Mouse (Mus musculus) hindbrain, embryonic 10.5 days (tissue): ENCODE results near the gene Mpeg1. TPM values are rescaled to one million over a fixed set of nuclear protein-coding genes. Genes with fewer than 3 reads are reported as not detected.

Experiments used
- DNase-seq: peaks from one replicate; pipeline ENCODE4 v3.0.0-alpha.2; 2017; ENCODE audit warnings: low spot score
- H3K27ac ChIP-seq: fragments of 300-500 bp; sonication (generic); 2 replicates; pipeline ENCODE4 v1.5.1; 2016; ENCODE audit warnings: mild to moderate bottlenecking, moderate library complexity
- H3K27me3 ChIP-seq: fragments of 300-500 bp; sonication (generic); 2 replicates; pipeline ENCODE4 v1.6.1; 2016; ENCODE audit warnings: mild to moderate bottlenecking; ENCODE audit not compliant: poor library complexity, insufficient read depth, severe bottlenecking
- H3K36me3 ChIP-seq: fragments of 300-500 bp; sonication (generic); 2 replicates; pipeline ENCODE4 v1.6.1; 2016; ENCODE audit warnings: mild to moderate bottlenecking, moderate library complexity
- H3K4me1 ChIP-seq: fragments of 300-500 bp; sonication (generic); replicated peaks from 2 replicates; pipeline ENCODE4 v1.6.1; 2016; ENCODE audit warnings: mild to moderate bottlenecking
- H3K4me3 ChIP-seq: fragments of 300-500 bp; sonication (generic); 2 replicates; pipeline ENCODE4 v1.5.1; 2016; ENCODE audit warnings: mild to moderate bottlenecking, moderate library complexity
- H3K9me3 ChIP-seq: fragments of 300-500 bp; sonication (generic); 2 replicates; pipeline ENCODE4 v1.6.1; 2016; ENCODE audit warnings: mild to moderate bottlenecking, moderate library complexity
- WGBS: fragments of 180-500 bp; shearing (Covaris S2); methylation state at CpG from one replicate; pipeline ENCODE4 v1.1.7; 2016; 5-methylcytosine and 5-hydroxymethylcytosine counted together
- polyA plus RNA-seq: library from polyadenylated mRNA; unstranded; fragments of >200 nt; fragmentation: Nextera tagmentation; extraction: Ambion mirVana; gene quantifications from 2 replicates; pipeline ENCODE4 v1.2.1, GENCODE M21; 2016

Mpeg1 gene
- polyA plus RNA-seq, 1 experiment from 2014 or later: 0.24 TPM

- no peak for DNase-seq
- Histone ChIP-seq H3K9me3 (no peaks in the 10 kb centered on the region), H3K36me3 (no peaks in the 10 kb centered on the region), H3K4me3 (no peak overlapping the region), H3K27me3 (no peaks in the 10 kb centered on the region), H3K27ac (no peak overlapping the region), H3K4me1 (no peaks in the 10 kb centered on the region)
- 84% methylated on average over 4 of the region's 4 CpGs for WGBS
Observed at GRCm38 (mm10) chr19:12442560-12442959, 18.0 kb upstream of the Mpeg1 start.

DNA sequence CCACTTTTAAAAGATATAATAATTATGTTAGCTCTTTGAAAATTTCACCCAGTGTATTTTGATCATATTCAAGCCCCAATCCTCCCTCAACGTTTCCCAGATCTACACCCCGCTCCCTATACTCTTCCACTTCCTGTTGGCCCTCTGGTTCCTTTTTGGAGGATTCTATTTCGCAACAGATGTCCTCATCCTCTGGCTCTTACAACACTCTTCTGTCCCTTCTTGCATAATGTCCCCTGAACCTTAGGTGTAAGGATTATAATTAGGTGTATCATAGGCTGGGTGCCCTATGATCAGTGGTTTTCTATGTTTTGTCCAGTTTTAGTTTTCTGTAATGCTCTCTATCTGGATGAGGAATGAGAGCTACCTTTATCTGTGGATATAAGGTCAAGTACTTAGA lies 15.6 kb upstream of the Mpeg1 start:
- no peaks in the 10 kb centered on the region for H3K36me3 ChIP-seq
- H3K4me1 ChIP-seq: no peaks in the 10 kb centered on the region
- 86% methylated on average over 3 of the region's 3 CpGs for WGBS
- no peak overlapping the region for H3K4me3 ChIP-seq
- no peaks in the 10 kb centered on the region for H3K27me3 ChIP-seq
- H3K27ac ChIP-seq: no peak overlapping the region
- no peaks in the 10 kb centered on the region for H3K9me3 ChIP-seq
- no peak for DNase-seq

DNA sequence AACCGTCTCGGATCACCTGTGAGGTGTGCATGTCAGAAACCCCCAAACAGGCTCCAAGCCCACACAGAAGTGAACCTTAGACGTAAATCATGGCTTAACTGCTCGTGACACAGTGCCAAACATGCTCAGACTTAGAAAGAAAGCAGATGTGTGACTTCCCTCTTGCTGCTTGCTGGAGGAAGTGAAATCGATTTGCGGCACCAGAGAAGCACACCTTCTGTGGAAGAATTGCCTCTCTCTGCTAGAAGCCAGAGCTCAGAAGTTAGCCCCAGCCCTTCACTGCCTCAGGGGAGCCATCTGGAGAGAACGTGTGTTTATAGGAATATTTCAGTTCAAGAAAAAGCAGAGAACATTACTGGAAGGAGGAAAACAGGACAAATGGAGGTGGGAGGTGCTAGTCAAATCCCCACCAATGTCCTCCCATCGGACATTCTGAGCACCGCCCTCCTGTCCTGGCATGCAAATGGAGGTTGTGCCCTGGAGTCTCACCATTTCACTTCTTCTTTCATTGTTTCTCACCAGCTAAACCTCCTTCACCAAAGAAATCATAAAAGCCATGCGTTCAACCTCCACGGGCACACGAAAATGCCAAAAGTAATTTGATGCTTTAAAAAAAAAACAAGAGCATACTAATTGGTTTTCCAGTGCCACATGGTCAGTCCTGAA lies 3.0 kb upstream of the Mpeg1 start:
- Histone ChIP-seq H3K36me3 (no peaks in the 10 kb centered on the region), H3K4me3 (no peak overlapping the region), H3K27me3 (no peaks in the 10 kb centered on the region), H3K9me3 (no peaks in the 10 kb centered on the region), H3K27ac (no peak overlapping the region), H3K4me1 (no peaks in the 10 kb centered on the region)
- 88% methylated on average over 12 of the region's 12 CpGs for WGBS
- DNase-seq: no peak

DNA sequence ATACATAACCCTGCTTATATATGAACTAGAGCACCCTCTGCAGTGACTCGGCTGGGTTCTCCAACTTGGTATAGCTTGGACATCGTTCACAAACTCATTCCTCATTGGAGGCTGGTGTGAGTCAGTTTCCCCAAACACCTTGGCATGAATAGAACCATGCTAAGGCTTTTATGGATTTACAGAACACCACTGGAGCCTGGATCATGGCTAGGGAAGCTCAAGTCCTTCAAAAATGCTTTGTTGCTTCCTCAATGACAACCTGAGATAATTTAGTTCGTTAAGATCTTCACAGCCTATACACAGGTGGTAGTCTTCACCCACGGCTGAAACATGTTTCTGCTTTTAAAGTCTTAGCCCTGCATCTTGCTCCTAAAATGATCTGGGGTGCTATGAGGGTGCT lies 1.1 kb upstream of the Mpeg1 start:
- 84% methylated on average over 4 of the region's 4 CpGs for WGBS
- no peaks in the 10 kb centered on the region for H3K27me3 ChIP-seq

GRCm38 (mm10) chr19:12462851-12463721 lies 2.5 kb downstream of the Mpeg1 start:
- Histone ChIP-seq H3K27ac (peak overlapping the region; percentile 8; the same call in 1 of the 2 replicates), H3K27me3 (no peaks in the 10 kb centered on the region), H3K9me3 (no peaks in the 10 kb centered on the region), H3K4me3 (no peak overlapping the region), H3K36me3 (peaks cover 35% of the 10 kb centered on the region), H3K4me1 (peaks cover 10% of the 10 kb centered on the region; the same call in 1 of the 2 replicates)
- WGBS: 66% methylated on average over 7 of the region's 7 CpGs
- peak; percentile 2 for DNase-seq

More for the DNA sequence above, 1.1 kb upstream of the Mpeg1 start:
- Histone ChIP-seq H3K4me1 (peaks cover 4% of the 10 kb centered on the region; the same call in 1 of the 2 replicates), H3K36me3 (peaks cover under 1% of the 10 kb centered on the region; the same call in 1 of the 2 replicates), H3K9me3 (no peaks in the 10 kb centered on the region), H3K4me3 (no peak overlapping the region), H3K27ac (no peak overlapping the region)
- DNase-seq: no peak

GRCm38 (mm10) chr19:12463722-12464035 lies 3.1 kb downstream of the Mpeg1 start:
- no peak overlapping the region for H3K4me3 ChIP-seq
- H3K4me1 ChIP-seq: peaks cover 10% of the 10 kb centered on the region; the same call in 1 of the 2 replicates
- peaks cover 41% of the 10 kb centered on the region for H3K36me3 ChIP-seq
- peak; percentile 3 for DNase-seq
- 0 out of 2 replicates have a peak overlapping the region, but pooled peaks have one; percentile 8 for H3K27ac ChIP-seq
- no peaks in the 10 kb centered on the region for H3K9me3 ChIP-seq
- H3K27me3 ChIP-seq: no peaks in the 10 kb centered on the region
- WGBS: 52% methylated on average over 1 of the region's 1 CpGs

DNA sequence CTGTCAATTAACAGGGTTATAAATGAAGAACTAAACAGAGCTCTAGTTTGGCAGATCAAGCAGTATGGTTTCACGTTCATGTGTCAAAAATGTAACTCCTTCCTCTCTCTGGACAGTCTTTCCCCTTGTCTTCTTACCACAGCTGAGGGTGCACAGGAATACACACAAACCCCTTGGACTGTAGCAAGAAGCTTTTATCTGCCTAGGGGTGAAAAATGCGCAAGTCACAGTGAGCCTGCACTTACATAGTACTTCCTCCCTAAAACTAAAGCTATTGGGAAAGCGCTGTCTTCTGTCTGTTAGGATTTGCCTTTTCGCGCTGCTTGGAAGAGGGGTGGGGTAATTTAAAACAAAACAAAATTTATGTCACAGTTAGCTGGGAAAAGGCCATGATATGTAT lies 3.5 kb downstream of the Mpeg1 start:
- peaks cover 45% of the 10 kb centered on the region for H3K36me3 ChIP-seq
- WGBS: 83% methylated on average over 5 of the region's 5 CpGs
- DNase-seq: peak; percentile 2

GRCm38 (mm10) chr19:12464674-12465073 lies 4.1 kb downstream of the Mpeg1 start:
- DNase-seq: peak; percentile 2
- WGBS: 85% methylated on average over 4 of the region's 4 CpGs
- no peak overlapping the region for H3K4me3 ChIP-seq

More for the DNA sequence above, 3.5 kb downstream of the Mpeg1 start:
- Histone ChIP-seq H3K9me3 (no peaks in the 10 kb centered on the region), H3K4me3 (no peak overlapping the region), H3K27ac (peak overlapping the region; percentile 45; the same call in 1 of the 2 replicates), H3K4me1 (peaks cover 10% of the 10 kb centered on the region; the same call in 1 of the 2 replicates), H3K27me3 (no peaks in the 10 kb centered on the region)

GRCm38 (mm10) chr19:12465530-12466144 lies 5.1 kb downstream of the Mpeg1 start:
- DNase-seq: peak; percentile 2
- WGBS: 96% methylated on average over 10 of the region's 10 CpGs
- Histone ChIP-seq H3K27ac (no peak overlapping the region), H3K27me3 (no peaks in the 10 kb centered on the region), H3K4me3 (no peak overlapping the region), H3K9me3 (no peaks in the 10 kb centered on the region), H3K36me3 (peaks cover 60% of the 10 kb centered on the region), H3K4me1 (peaks cover 10% of the 10 kb centered on the region; the same call in 1 of the 2 replicates)

More at GRCm38 (mm10) chr19:12464674-12465073, 4.1 kb downstream of the Mpeg1 start:
- Histone ChIP-seq H3K27ac (no peak overlapping the region), H3K36me3 (peaks cover 51% of the 10 kb centered on the region), H3K27me3 (no peaks in the 10 kb centered on the region), H3K4me1 (peaks cover 10% of the 10 kb centered on the region; the same call in 1 of the 2 replicates), H3K9me3 (no peaks in the 10 kb centered on the region)

GRCm38 (mm10) chr19:12466204-12466603 lies 5.6 kb downstream of the Mpeg1 start:
- WGBS: 39% methylated on average over 7 of the region's 7 CpGs
- H3K27ac ChIP-seq: peak overlapping the region; percentile 56; the same call in 1 of the 2 replicates
- no peak overlapping the region for H3K4me3 ChIP-seq
- DNase-seq: peak; percentile 51
- H3K27me3 ChIP-seq: no peaks in the 10 kb centered on the region
- no peaks in the 10 kb centered on the region for H3K9me3 ChIP-seq
- H3K36me3 ChIP-seq: peaks cover 66% of the 10 kb centered on the region
- peaks cover 10% of the 10 kb centered on the region; the same call in 1 of the 2 replicates for H3K4me1 ChIP-seq

DNA sequence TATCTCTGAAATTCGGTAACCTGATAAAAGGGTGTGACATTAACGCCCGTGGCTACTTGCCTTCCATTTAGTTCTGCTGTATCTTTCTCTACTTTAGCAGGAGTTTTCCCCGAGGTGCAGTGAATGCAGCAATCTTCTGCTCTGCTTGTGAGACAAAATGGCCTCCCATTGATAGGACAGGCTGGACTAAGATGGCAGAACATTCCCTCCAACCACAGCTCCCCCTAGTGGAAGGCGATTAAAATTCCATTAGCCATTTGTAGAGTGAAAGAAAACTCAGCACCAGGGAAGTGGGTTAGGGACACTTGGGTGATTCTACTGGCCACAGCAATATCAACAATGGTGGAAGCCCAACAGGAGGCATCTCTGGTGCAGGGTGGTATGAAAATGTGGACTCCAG lies 6.9 kb downstream of the Mpeg1 start:
- H3K4me1 ChIP-seq: peaks cover 10% of the 10 kb centered on the region; the same call in 1 of the 2 replicates
- peak; percentile 50 for DNase-seq
- no peak overlapping the region for H3K4me3 ChIP-seq
- H3K36me3 ChIP-seq: peaks cover 78% of the 10 kb centered on the region
- H3K9me3 ChIP-seq: no peaks in the 10 kb centered on the region
- no peak overlapping the region for H3K27ac ChIP-seq
- H3K27me3 ChIP-seq: no peaks in the 10 kb centered on the region
- 88% methylated on average over 5 of the region's 5 CpGs for WGBS

DNA sequence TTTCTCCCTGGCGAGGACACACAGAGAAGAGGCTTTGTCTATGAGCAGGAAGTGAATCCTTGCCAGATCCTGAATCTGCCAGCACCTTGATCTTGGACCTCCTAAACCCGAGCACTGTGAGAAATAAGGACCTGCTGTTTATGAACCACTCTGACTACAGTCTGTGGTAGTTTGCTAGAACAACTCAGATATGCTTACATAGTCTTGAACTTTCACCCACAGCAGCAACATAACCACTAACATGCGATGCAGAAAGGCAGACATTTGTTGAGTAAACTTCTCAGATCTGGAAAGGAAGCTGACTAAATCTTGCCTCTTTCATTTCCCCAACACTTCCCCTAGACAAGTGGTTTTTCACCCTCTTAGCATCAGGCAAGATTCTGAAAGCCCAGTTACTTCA lies 11.3 kb downstream of the Mpeg1 start:
- H3K9me3 ChIP-seq: no peaks in the 10 kb centered on the region
- peaks cover 4% of the 10 kb centered on the region; the same call in 1 of the 2 replicates for H3K4me1 ChIP-seq
- DNase-seq: no peak
- no peak overlapping the region for H3K27ac ChIP-seq
- 81% methylated on average over 3 of the region's 3 CpGs for WGBS
- H3K4me3 ChIP-seq: no peak overlapping the region
- H3K27me3 ChIP-seq: no peaks in the 10 kb centered on the region
- H3K36me3 ChIP-seq: peaks cover 100% of the 10 kb centered on the region
